Mouse (Mus musculus): Measurements from ENCODE around the gene Ube2o. TPM values are rescaled to one million over a fixed set of nuclear protein-coding genes. Genes with fewer than 3 reads are reported as not detected.

Gene Ube2o
- total and polyA plus RNA-seq, 2 experiments from 2014 or later: 35.7 to 109 TPM

- Histone ChIP-seq H3K27me3 (ENCODE audit: insufficient read depth, low read length) (no peaks in the 10 kb centered on the region), H3K36me3 (ENCODE audit: insufficient read depth, low read length) (no peaks in the 10 kb centered on the region), H3K4me2 (ENCODE audit: low read depth, low read length, poor library complexity, severe bottlenecking) (no peak overlapping the region), H3K27ac (ENCODE audit: low read depth, low read length) (no peak overlapping the region), H3K9me3 (ENCODE audit: low read length) (no peaks in the 10 kb centered on the region), H3K4me1 (ENCODE audit: insufficient read depth, low read length) (no peaks in the 10 kb centered on the region), H3K9ac (replicated peaks; ENCODE audit: low read length, poor library complexity, severe bottlenecking) (no peak overlapping the region), H3K4me3 (ENCODE audit: low read depth, low read length) (no peak overlapping the region)
- no peak for ATAC-seq (ENCODE audit: low FRiP score)
- no peak for TF ChIP-seq CTCF (IDR thresholded peaks at IDR 0.05)
- WGBS: 85% methylated on average over 15 of the region's 15 CpGs
- no peak for DNase-seq (ENCODE audit: low spot score)
Observed at GRCm38 (mm10) chr11:116609965-116610630, 28.9 kb upstream of the Ube2o start.

GRCm38 (mm10) chr11:116607717-116608116 is 26.5 kb upstream of the Ube2o start:
- Histone ChIP-seq H3K4me2 (ENCODE audit: low read depth, low read length, poor library complexity, severe bottlenecking) (no peak overlapping the region), H3K9me3 (ENCODE audit: low read length) (no peaks in the 10 kb centered on the region), H3K4me1 (ENCODE audit: insufficient read depth, low read length) (no peaks in the 10 kb centered on the region), H3K4me3 (ENCODE audit: low read depth, low read length) (no peak overlapping the region), H3K27ac (ENCODE audit: low read depth, low read length) (no peak overlapping the region), H3K9ac (replicated peaks; ENCODE audit: low read length, poor library complexity, severe bottlenecking) (no peak overlapping the region), H3K27me3 (ENCODE audit: insufficient read depth, low read length) (no peaks in the 10 kb centered on the region), H3K36me3 (ENCODE audit: insufficient read depth, low read length) (no peaks in the 10 kb centered on the region)
- ATAC-seq (ENCODE audit: low FRiP score) (no peak), DNase-seq (ENCODE audit: low spot score) (no peak)
- no peak for TF ChIP-seq CTCF (IDR thresholded peaks at IDR 0.05)
- 94% methylated on average over 3 of the region's 3 CpGs for WGBS

- Histone ChIP-seq H3K4me1 (ENCODE audit: insufficient read depth, low read length) (no peaks in the 10 kb centered on the region), H3K27me3 (ENCODE audit: insufficient read depth, low read length) (no peaks in the 10 kb centered on the region), H3K9me3 (ENCODE audit: low read length) (no peaks in the 10 kb centered on the region), H3K27ac (ENCODE audit: low read depth, low read length) (no peak overlapping the region), H3K36me3 (ENCODE audit: insufficient read depth, low read length) (no peaks in the 10 kb centered on the region), H3K4me2 (ENCODE audit: low read depth, low read length, poor library complexity, severe bottlenecking) (no peak overlapping the region), H3K4me3 (ENCODE audit: low read depth, low read length) (no peak overlapping the region), H3K9ac (replicated peaks; ENCODE audit: low read length, poor library complexity, severe bottlenecking) (no peak overlapping the region)
- 91% methylated on average over 12 of the region's 12 CpGs for WGBS
- no peak for ATAC-seq (ENCODE audit: low FRiP score)
- DNase-seq (ENCODE audit: low spot score): no peak
- no peak for TF ChIP-seq CTCF (IDR thresholded peaks at IDR 0.05)
Observed at GRCm38 (mm10) chr11:116604097-116604496, 22.9 kb upstream of the Ube2o start.

- 92% methylated on average over 10 of the region's 10 CpGs for WGBS
- TF ChIP-seq CTCF (IDR thresholded peaks at IDR 0.05): peak; percentile 52
- ATAC-seq (ENCODE audit: low FRiP score) (no peak), DNase-seq (ENCODE audit: low spot score) (no peak)
- H3K36me3 ChIP-seq (ENCODE audit: insufficient read depth, low read length): no peaks in the 10 kb centered on the region
- H3K4me3 ChIP-seq (ENCODE audit: low read depth, low read length): no peak overlapping the region
- H3K4me2 ChIP-seq (ENCODE audit: low read depth, low read length, poor library complexity, severe bottlenecking): no peak overlapping the region
- H3K27me3 ChIP-seq (ENCODE audit: insufficient read depth, low read length): no peaks in the 10 kb centered on the region
- no peak overlapping the region for H3K9ac ChIP-seq (replicated peaks; ENCODE audit: low read length, poor library complexity, severe bottlenecking)
- H3K9me3 ChIP-seq (ENCODE audit: low read length): no peaks in the 10 kb centered on the region
- no peaks in the 10 kb centered on the region for H3K4me1 ChIP-seq (ENCODE audit: insufficient read depth, low read length)
- no peak overlapping the region for H3K27ac ChIP-seq (ENCODE audit: low read depth, low read length)
Observed at GRCm38 (mm10) chr11:116603339-116603738, 22.1 kb upstream of the Ube2o start.

- no peak overlapping the region for H3K4me2 ChIP-seq (ENCODE audit: low read depth, low read length, poor library complexity, severe bottlenecking)
- no peak for TF ChIP-seq CTCF (IDR thresholded peaks at IDR 0.05)
- no peak for ATAC-seq (ENCODE audit: low FRiP score)
- no peak for DNase-seq (ENCODE audit: low spot score)
- H3K36me3 ChIP-seq (ENCODE audit: insufficient read depth, low read length): no peaks in the 10 kb centered on the region
- no peaks in the 10 kb centered on the region for H3K27me3 ChIP-seq (ENCODE audit: insufficient read depth, low read length)
- no peak overlapping the region for H3K9ac ChIP-seq (replicated peaks; ENCODE audit: low read length, poor library complexity, severe bottlenecking)
- no peak overlapping the region for H3K27ac ChIP-seq (ENCODE audit: low read depth, low read length)
- H3K4me3 ChIP-seq (ENCODE audit: low read depth, low read length): no peak overlapping the region
- no peaks in the 10 kb centered on the region for H3K9me3 ChIP-seq (ENCODE audit: low read length)
- H3K4me1 ChIP-seq (ENCODE audit: insufficient read depth, low read length): no peaks in the 10 kb centered on the region
- WGBS: 92% methylated on average over 8 of the region's 8 CpGs
Observed at GRCm38 (mm10) chr11:116602043-116602442, 20.8 kb upstream of the Ube2o start.

- Histone ChIP-seq H3K4me1 (ENCODE audit: insufficient read depth, low read length) (no peaks in the 10 kb centered on the region), H3K4me2 (ENCODE audit: low read depth, low read length, poor library complexity, severe bottlenecking) (no peak overlapping the region), H3K36me3 (ENCODE audit: insufficient read depth, low read length) (no peaks in the 10 kb centered on the region), H3K27ac (ENCODE audit: low read depth, low read length) (no peak overlapping the region), H3K27me3 (ENCODE audit: insufficient read depth, low read length) (no peaks in the 10 kb centered on the region), H3K9ac (replicated peaks; ENCODE audit: low read length, poor library complexity, severe bottlenecking) (no peak overlapping the region), H3K4me3 (ENCODE audit: low read depth, low read length) (no peak overlapping the region), H3K9me3 (ENCODE audit: low read length) (no peaks in the 10 kb centered on the region)
- no peak for TF ChIP-seq CTCF (IDR thresholded peaks at IDR 0.05)
- WGBS: 86% methylated on average over 7 of the region's 8 CpGs
- DNase-seq (ENCODE audit: low spot score) (no peak), ATAC-seq (ENCODE audit: low FRiP score) (no peak)
Observed at GRCm38 (mm10) chr11:116601166-116601565, 19.9 kb upstream of the Ube2o start.

All from midbrain, postnatal 0 days (tissue).